Mouse (Mus musculus) heart, adult 2 months (tissue): Measurements from ENCODE around the gene Nek2.

Source experiments
- CTCF ChIP-seq: fragments of 200-600 bp; IDR thresholded peaks from 2 replicates; pipeline ENCODE4 v1.8.1; 2022; ENCODE audit warnings: antibody characterized with exemption, mild to moderate bottlenecking, moderate library complexity
- EP300 ChIP-seq: fragments of 200-500 bp; IDR thresholded peaks from 2 replicates; pipeline ENCODE4 v1.6.1; 2011; ENCODE audit warnings: low read depth, low read length, control low read depth; ENCODE audit not compliant: insufficient read depth
- POLR2A ChIP-seq: fragments of 200-500 bp; IDR thresholded peaks from 2 replicates; pipeline ENCODE4 v1.6.1; 2011; ENCODE audit warnings: mild to moderate bottlenecking, low read depth, low read length, control low read depth; ENCODE audit not compliant: insufficient read depth

DNA sequence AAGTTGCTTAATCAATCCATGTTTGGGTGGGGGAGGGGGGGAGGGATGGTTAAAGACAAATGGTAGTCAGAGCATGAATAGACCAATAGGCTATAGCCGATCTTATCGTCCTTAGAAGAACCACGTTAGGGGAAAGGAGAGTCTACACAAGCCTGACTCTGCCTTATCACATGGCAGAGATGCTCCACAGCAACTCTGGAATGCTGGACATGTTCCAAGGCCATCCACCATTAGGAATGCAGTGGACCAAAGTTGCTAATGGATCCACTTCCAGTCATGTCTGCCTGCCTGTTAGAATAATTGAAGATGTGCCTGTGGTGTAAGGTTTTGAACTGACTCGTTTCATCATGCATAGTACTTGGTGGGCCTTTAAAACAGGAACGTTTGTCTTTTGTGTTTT lies 40.0 kb downstream of the Nek2 start:
- TF ChIP-seq CTCF (no peak), POLR2A (no peak), EP300 (no peak)
